Mouse (Mus musculus) lung, postnatal 0 days (tissue): ENCODE data around the gene Tectb. TPM values are rescaled to one million over a fixed set of nuclear protein-coding genes. Genes with fewer than 3 reads are reported as not detected.
"Not testable (repeated sequence)": the region's sequence is repeated elsewhere in the genome, so short reads cannot be mapped to it uniquely, and the experiment has no call there.

ENCODE experiments used
- ATAC-seq: fragments of 200-750 bp; cut with Nextera tagmentation; 2 replicates; pipeline ENCODE4 v1.8.0; 2017; ENCODE audit warnings: moderate library complexity
- DNase-seq: peaks from one replicate; pipeline ENCODE4 v3.0.0-alpha.2; 2016; ENCODE audit warnings: low spot score
- H3K27ac ChIP-seq: fragments of 300-500 bp; sonication (generic); 2 replicates; pipeline ENCODE4 v1.5.1; 2014; ENCODE audit warnings: antibody characterized with exemption, mild to moderate bottlenecking, low read length, mixed read lengths
- H3K27me3 ChIP-seq: fragments of 300-500 bp; sonication (generic); replicated peaks from 2 replicates; pipeline ENCODE4 v1.6.1; 2014; ENCODE audit warnings: low read length, mixed read lengths; ENCODE audit not compliant: insufficient read depth
- H3K36me3 ChIP-seq: fragments of 300-500 bp; sonication (generic); 2 replicates; pipeline ENCODE4 v1.6.1; 2014; ENCODE audit warnings: low read length, mixed read lengths; ENCODE audit not compliant: insufficient read depth
- H3K4me1 ChIP-seq: fragments of 300-500 bp; sonication (generic); 2 replicates; pipeline ENCODE4 v1.6.1; 2014; ENCODE audit warnings: antibody characterized with exemption, low read depth, low read length, mixed read lengths; ENCODE audit not compliant: insufficient read depth
- H3K4me2 ChIP-seq: fragments of 300-500 bp; sonication (generic); replicated peaks from 2 replicates; pipeline ENCODE4 v1.6.1; 2014; ENCODE audit warnings: low read depth, mild to moderate bottlenecking, low read length, moderate library complexity, mixed read lengths
- H3K4me3 ChIP-seq: fragments of 300-500 bp; sonication (generic); 2 replicates; pipeline ENCODE4 v1.5.1; 2014; ENCODE audit warnings: low read depth, low read length
- H3K9ac ChIP-seq: fragments of 300-500 bp; sonication (generic); replicated peaks from 2 replicates; pipeline ENCODE4 v1.6.1; 2014; ENCODE audit warnings: low read depth, mild to moderate bottlenecking
- H3K9me3 ChIP-seq: fragments of 300-500 bp; sonication (generic); 2 replicates; pipeline ENCODE4 v1.6.1; 2016; ENCODE audit warnings: low read length, mixed read lengths
- CTCF ChIP-seq: IDR thresholded peaks from 2 replicates; pipeline ENCODE4 v1.5.1; 2016; ENCODE audit warnings: antibody characterized with exemption, mild to moderate bottlenecking
- EP300 ChIP-seq: IDR thresholded peaks from 2 replicates; pipeline ENCODE4 v1.6.1; 2016; ENCODE audit warnings: antibody characterized with exemption, mild to moderate bottlenecking, control low read depth
- WGBS: fragments of 180-500 bp; shearing (Covaris S2); extraction: QIAGEN DNeasy Blood & Tissue Kit; methylation state at CpG from one replicate; pipeline ENCODE4 v1.1.7; 2014; 5-methylcytosine and 5-hydroxymethylcytosine counted together
- polyA plus RNA-seq: library from polyadenylated mRNA; unstranded; fragments of >200 nt; fragmentation: Nextera tagmentation; extraction: Ambion mirVana; gene quantifications from 2 replicates; pipeline ENCODE4 v1.2.1, GENCODE M21; 2015

The Tectb gene
- polyA plus RNA-seq, 1 experiment from 2014 or later = 0.21 TPM

DNA sequence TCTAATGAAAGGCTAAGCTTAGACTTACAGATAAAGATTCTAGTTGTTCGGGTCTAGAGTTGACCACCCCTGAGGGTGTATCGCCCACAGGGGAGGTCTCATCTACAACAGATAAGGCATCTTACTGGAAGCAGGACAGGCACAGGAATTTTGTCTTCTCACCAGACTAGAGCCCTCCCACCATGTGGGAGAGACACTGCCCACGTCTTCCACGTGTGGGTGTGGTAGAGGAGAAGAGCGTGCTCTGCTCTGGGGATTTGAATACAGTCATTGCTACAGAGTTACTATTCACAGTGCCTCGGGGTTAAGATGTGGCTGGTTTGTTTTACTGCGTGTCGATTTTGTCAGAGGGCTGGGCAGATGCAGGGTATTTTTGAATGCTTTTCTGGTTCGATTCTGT lies 33.0 kb upstream of the Tectb start:
- ATAC-seq (no peak), DNase-seq (no peak)
- 58% methylated on average over 9 of the region's 9 CpGs for WGBS
- no peak overlapping the region for H3K4me3 ChIP-seq
- TF ChIP-seq EP300 (no peak), CTCF (no peak)
- H3K9ac ChIP-seq = no peak overlapping the region
- H3K27ac ChIP-seq = no peak overlapping the region
- no peaks in the 10 kb centered on the region for H3K36me3 ChIP-seq
- no peak overlapping the region for H3K4me2 ChIP-seq
- no peaks in the 10 kb centered on the region for H3K27me3 ChIP-seq
- no peaks in the 10 kb centered on the region for H3K9me3 ChIP-seq
- H3K4me1 ChIP-seq = peaks cover 14% of the 10 kb centered on the region; the same call in 1 of the 2 replicates

DNA sequence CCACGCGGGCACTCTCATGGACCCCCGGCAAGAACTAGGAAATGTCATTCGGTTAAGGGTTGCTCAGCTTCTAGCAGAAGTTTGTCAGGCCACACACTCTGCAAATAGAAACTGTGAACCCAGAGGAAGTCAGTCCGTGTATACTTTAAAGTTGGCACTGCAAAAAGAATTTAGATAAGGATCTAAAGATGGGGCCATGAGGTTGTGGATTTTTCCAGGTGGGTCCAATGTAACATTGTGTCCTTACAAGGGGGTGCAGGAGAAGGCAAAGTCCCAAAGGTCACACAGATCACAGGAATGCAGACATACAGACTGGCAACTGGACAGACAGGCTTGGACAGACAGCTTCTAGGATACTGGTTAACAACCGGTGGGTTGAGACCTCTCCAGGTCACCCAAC lies 32.4 kb upstream of the Tectb start:
- WGBS = 44% methylated on average over 6 of the region's 6 CpGs
- no peak overlapping the region for H3K9ac ChIP-seq
- no peak for TF ChIP-seq EP300
- TF ChIP-seq CTCF = no peak
- H3K27ac ChIP-seq = no peak overlapping the region
- H3K4me1 ChIP-seq = peaks cover 14% of the 10 kb centered on the region; the same call in 1 of the 2 replicates
- no peaks in the 10 kb centered on the region for H3K9me3 ChIP-seq
- no peaks in the 10 kb centered on the region for H3K27me3 ChIP-seq
- no peaks in the 10 kb centered on the region for H3K36me3 ChIP-seq
- no peak overlapping the region for H3K4me3 ChIP-seq
- H3K4me2 ChIP-seq = no peak overlapping the region
- no peak for ATAC-seq
- no peak for DNase-seq

DNA sequence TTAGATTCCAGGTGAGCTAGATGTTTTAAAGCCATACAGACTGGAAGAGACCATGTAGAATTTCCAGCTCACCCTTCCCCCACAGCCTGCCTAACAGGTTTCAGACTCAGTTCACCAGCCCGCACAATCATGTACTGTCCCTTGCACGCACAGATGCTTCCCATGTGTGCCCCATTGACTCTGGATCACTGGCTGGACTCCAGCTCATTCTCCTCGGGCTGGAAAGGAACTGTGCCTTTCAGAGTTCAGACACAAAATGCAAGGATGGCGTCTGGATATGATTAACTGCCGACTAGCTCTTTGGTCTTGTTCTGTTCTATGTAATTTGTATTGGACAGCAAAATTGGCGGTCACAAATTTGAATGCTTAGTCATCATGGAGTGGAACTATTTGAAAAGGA lies 30.9 kb upstream of the Tectb start:
- Histone ChIP-seq H3K27ac (no peak overlapping the region), H3K27me3 (no peaks in the 10 kb centered on the region), H3K4me1 (peaks cover 9% of the 10 kb centered on the region; the same call in 1 of the 2 replicates), H3K9me3 (no peaks in the 10 kb centered on the region), H3K4me3 (no peak overlapping the region), H3K36me3 (no peaks in the 10 kb centered on the region), H3K4me2 (no peak overlapping the region), H3K9ac (no peak overlapping the region)
- ATAC-seq (no peak), DNase-seq (no peak)
- 70% methylated on average over 6 of the region's 6 CpGs for WGBS
- TF ChIP-seq CTCF (no peak), EP300 (no peak)

DNA sequence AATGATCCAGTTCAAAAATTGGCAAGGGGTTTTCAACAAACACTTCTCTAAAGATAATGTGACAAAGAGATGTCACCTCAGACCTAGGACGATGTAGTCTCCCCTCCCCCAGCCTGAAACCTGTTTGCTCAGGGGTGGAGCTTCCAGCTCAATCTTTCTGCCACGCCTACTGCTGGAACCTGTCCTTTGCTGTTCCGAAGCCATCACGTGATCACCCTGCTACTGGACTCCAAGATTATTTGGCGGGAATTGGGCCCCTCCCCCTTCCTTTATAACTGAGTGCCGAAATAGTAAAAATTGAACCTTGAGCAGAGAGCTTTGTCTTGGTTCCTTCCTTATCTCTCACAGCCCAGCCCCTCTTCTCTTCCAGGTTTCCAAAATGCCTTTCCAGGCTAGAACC lies 28.3 kb upstream of the Tectb start:
- not testable (repeated sequence) for DNase-seq, H3K9ac ChIP-seq, H3K27ac ChIP-seq, H3K27me3 ChIP-seq, ATAC-seq, H3K4me3 ChIP-seq, H3K36me3 ChIP-seq, H3K9me3 ChIP-seq, H3K4me1 ChIP-seq, H3K4me2 ChIP-seq
- WGBS = 42% methylated on average over 5 of the region's 6 CpGs

DNA sequence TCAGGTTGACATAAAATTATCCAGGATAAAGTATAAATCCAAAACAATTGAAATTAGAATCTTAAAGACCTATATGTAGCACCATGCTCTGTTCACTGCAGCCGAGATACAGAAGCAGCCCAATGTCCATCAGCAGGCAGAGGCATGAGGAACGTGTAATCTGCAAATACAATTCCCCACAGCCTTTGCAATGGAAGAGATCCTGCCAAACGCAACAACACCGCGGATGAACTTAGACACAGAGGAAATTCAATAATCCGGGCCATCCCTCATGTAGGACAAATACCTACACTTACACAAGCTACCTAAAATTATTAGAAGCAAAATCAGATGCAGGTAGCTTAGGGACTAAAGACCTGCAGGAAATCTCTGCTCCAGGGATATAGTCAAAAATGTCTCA lies 27.6 kb upstream of the Tectb start:
- no peaks in the 10 kb centered on the region for H3K36me3 ChIP-seq
- TF ChIP-seq EP300 (no peak), CTCF (no peak)

DNA sequence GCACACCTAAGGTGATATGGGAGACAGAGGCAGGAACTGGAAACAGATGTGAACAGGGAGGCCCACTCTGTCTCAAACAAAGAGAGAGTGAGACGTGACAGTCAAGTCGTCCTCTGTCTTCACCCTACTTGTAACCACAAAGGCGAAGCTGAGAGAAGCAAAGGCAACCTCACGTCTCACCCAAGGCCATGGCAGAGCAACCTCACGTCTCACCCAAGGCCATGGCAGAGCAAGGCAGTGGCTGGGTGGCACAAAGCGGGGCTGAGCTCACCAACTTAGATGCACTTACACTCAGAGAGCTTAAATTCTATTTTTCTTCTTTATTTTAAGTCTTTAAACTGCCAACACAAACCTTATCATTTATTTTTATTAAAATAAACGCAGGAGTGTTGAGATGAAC lies 23.5 kb upstream of the Tectb start:
- no peak overlapping the region for H3K4me3 ChIP-seq
- no peak overlapping the region for H3K4me2 ChIP-seq
- H3K4me1 ChIP-seq = peaks cover 3% of the 10 kb centered on the region; the same call in 1 of the 2 replicates
- no peak for ATAC-seq
- no peaks in the 10 kb centered on the region for H3K36me3 ChIP-seq
- H3K27ac ChIP-seq = no peak overlapping the region
- DNase-seq = no peak
- no peak overlapping the region for H3K9ac ChIP-seq
- TF ChIP-seq EP300 (no peak), CTCF (no peak)
- H3K27me3 ChIP-seq = no peaks in the 10 kb centered on the region
- 79% methylated on average over 7 of the region's 7 CpGs for WGBS
- H3K9me3 ChIP-seq = no peaks in the 10 kb centered on the region

More for the DNA sequence above, 27.6 kb upstream of the Tectb start:
- DNase-seq = no peak
- Histone ChIP-seq H3K4me3 (no peak overlapping the region), H3K27me3 (no peaks in the 10 kb centered on the region), H3K4me2 (no peak overlapping the region), H3K27ac (no peak overlapping the region), H3K9me3 (no peaks in the 10 kb centered on the region), H3K4me1 (no peaks in the 10 kb centered on the region), H3K9ac (no peak overlapping the region)
- no peak for ATAC-seq
- 91% methylated on average over 6 of the region's 6 CpGs for WGBS

DNA sequence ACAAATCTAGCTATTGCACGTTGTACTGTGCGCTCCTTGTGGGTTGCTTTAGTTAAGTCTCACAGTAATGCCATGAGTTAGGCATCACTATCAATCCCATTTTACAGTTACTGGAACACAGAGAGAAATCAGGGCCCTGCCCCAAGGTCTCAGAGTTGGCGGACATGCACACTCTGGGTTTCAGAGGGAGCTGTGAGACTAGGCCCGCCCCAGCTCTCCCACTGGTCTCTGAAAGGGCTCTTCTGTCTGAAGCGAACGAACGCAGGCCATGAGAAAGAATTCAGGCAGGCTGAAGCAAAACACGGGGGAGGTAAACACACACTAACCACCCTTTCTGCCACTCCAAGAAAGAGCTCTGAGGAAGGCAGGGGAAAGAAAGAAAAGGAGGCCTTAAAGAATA lies 21.9 kb upstream of the Tectb start:
- no peak overlapping the region for H3K4me2 ChIP-seq
- H3K27me3 ChIP-seq = no peaks in the 10 kb centered on the region
- ATAC-seq (no peak), DNase-seq (no peak)
- no peak overlapping the region for H3K4me3 ChIP-seq
- no peaks in the 10 kb centered on the region for H3K9me3 ChIP-seq
- no peak overlapping the region for H3K9ac ChIP-seq
- peaks cover 3% of the 10 kb centered on the region; the same call in 1 of the 2 replicates for H3K4me1 ChIP-seq
- no peak for TF ChIP-seq EP300
- no peak for TF ChIP-seq CTCF
- H3K27ac ChIP-seq = no peak overlapping the region
- 60% methylated on average over 8 of the region's 8 CpGs for WGBS
- H3K36me3 ChIP-seq = no peaks in the 10 kb centered on the region
